Mouse (Mus musculus) large intestine, adult 2 months (tissue): Measurements from ENCODE around the gene Fndc11. TPM values are rescaled to one million over a fixed set of nuclear protein-coding genes. Genes with fewer than 3 reads are reported as not detected.
"Not testable (repeated sequence)": the region's sequence is repeated elsewhere in the genome, so short reads cannot be mapped to it uniquely, and the experiment has no call there.

Source experiments
- DNase-seq: peaks from one replicate; pipeline ENCODE4 v3.0.0-alpha.2; 2012; ENCODE audit warnings: low read depth, low spot score
- WGBS: fragments of 180-500 bp; shearing (Covaris S2); methylation state at CpG from one replicate; pipeline ENCODE4 v1.1.7; 2018; 5-methylcytosine and 5-hydroxymethylcytosine counted together
- polyA plus RNA-seq: library from polyadenylated mRNA; depleted of rRNA; stranded (reverse); fragments of >200 nt; gene quantifications from 2 replicates; pipeline ENCODE4 v1.2.3, GENCODE M21; 2012; rRNA removed

The Fndc11 gene
- polyA plus RNA-seq, result 0.32 and 0.77 TPM in 2 replicates

DNA sequence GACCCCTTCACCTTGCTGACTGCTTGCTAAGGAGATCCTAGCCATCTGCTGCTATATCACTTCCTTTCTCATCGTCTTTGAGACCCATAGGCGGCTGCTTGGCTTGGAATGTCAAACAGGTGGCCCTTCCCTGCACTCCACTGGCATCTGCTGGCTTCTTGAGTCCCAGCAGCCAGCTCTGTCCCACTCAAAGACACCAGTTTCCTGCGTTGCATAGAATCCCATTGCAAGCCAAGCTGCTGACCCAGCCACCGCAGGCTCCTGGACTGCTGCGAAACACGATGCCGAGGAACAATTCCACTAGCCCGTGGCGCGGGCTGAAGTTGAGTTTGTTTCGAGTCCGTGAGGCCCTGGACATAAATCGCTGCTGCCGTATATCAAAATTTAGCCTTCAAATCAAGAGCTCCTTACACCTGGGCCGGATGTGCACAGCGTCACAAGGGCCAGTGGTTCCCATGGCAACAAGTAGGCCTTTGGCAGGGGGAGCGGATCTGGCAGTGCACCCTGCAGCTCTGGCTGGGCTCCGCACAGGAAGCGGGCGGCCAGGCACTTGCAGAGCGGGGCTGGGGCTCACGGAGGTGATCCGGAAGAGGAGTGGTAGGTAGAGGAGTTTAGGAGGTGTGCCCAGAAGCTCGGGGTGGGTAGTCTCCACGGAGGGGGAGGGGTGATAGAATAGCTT, at the start of gene Fndc11:
Gene Fndc11 (plus strand): TSS at position 476 of the 679 bp plus-strand sequence.
- whole genome bisulfite sequencing, result 2% methylated on average over 25 of the region's 25 CpGs

DNA sequence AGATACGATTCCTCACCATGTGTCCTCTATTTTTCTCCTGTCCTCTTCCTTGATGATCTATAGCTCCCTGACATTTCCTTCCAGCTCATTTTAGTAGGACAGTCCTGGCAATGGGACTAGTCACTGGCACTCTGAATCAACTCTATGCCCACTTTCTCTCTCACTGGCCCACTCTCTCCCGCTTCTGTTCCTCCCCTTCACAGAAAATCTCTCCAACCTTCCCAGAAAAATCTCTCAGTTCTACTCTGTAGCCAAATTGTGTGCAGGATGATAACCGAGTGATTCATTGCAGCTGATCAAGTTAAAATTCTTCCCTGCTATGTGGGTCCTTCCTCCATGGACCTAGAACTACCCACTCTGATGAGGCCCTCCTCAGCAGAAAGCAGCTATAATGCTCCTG, 45.2 kb upstream of the Fndc11 start:
- WGBS, result 85% methylated on average over 3 of the region's 3 CpGs

More for the DNA sequence above, at the start of gene Fndc11:
- DNase-seq, result no peak

DNA sequence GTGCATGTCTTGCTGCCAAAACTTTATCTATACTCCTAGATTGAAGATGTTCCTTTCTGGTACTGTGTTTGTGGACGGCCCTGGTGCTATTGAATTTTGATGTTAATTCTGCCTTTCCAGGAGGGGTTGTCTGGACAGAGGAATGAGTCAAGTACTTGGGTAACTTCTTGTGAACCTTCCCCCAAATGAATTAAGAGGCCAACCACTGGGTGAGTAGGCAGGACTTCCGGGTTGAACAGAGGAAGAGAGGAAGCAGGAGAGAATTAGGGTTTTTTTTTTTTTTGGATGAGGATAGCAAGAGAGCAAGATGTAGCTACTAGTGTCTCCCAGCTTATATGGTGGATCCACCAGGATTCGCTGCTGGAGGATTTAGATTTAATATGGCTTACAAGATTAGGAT, 41.8 kb upstream of the Fndc11 start:
- 73% methylated on average over 3 of the region's 3 CpGs for WGBS
- no peak for DNase-seq

More for the DNA sequence above, 45.2 kb upstream of the Fndc11 start:
- DNase-seq, result no peak

DNA sequence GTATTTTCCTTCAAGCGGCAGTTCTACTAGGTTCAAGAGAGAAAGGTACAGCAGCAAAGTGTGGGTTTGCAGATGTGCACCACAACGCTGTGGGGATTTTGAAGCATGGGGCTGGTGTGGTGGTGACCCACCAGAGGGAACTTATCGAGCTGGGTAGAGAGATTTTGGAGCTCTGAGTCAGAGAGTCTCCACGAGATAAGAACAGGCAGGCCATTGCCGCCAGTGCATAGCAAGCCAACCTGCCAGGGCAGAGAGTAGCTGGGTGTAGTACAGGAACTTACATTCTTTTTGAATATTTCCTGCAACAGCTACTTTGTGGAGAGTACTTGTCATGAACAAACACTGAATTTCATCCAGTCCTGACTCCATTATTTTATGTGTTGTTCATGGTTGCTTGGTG, 41.3 kb upstream of the Fndc11 start:
- no peak for DNase-seq
- WGBS, result 68% methylated on average over 5 of the region's 5 CpGs

DNA sequence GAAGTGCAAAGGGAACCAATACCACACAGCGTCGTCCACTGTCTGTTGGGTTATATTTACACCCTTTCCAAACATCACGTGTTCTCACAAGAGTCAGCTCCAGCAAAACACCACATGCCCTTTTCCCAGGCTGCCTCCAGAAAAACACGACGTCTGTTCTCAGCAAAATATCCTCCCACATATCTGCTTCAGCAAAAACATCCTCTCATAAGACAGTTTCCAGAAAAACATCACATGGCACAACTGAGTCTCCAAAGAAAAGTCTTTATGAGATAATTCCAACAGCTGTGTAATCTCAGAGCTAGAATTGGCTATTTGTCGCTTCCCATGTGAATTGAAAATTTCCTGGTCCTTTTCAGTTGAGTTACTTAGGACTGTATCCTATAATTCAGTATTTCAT, 38.9 kb upstream of the Fndc11 start:
- DNase-seq, result no peak
- 65% methylated on average over 6 of the region's 6 CpGs for WGBS

DNA sequence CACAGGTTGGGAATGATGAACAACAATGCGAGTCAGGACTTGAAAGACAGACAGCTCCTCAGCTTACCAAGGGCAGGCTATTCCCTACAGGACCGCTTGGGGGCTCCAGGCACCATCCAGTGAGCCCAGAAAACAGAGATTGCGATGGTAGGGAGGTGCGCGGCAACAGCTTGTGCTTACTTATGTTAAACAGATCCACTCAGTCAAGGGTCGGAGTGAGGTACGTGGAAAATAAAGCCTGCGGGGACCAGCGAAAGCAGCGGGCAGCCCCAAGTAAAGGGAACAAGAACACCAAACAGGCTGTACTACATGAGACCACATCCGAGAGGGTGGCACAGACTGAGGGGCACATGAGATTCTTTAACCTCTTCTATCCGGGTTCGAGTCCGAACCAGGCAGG, 33.2 kb upstream of the Fndc11 start:
- DNase-seq, result no peak
- WGBS, result under 1% methylated on average over 14 of the region's 14 CpGs

DNA sequence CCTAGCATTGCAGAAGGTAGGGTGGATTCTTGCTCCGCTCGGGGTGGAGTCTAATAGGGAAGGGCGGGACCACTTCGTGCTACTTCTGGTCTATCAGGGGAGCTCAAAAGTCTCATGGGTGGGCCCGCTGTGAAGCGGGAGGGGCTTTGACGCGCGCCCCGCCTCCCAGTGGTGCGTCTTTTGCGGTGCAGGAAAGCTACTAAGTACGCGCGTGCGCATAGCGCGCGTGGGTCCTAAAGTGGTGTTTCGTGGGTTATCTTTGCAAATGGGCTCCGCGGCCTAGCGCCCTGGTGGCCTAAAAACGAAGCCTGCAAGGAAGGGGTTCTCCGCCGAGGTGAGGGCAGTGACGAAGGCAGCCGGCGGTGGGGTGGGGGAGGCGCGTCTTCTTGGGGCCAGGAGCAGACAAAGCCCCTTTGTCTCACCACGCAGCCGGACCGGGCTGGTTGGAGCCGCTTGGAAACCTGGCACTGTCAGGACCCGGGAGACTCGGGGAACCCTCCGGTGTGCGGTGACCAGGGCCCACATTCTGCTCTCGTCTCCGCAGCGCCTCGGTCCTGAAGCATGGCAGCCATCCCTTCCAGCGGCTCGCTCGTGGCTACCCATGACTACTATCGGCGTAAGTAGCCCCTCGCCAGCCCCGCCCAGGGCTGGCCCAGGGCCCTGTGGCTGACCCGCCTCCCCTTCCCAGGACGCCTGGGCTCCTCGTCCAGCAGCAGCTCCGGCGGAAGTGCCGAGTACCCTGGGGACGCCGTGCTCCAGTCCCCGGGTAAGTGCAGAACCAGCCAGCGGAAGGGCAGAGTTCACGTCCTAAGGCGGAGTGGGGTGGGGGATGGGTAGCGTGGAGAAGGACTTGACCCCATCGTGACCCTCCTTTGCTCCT, 32.5 kb upstream of the Fndc11 start, which contains the start of gene Ppdpf:
Gene Ppdpf (plus strand): TSS at position 127 of the 880 bp plus-strand sequence.
- 1% methylated on average over 62 of the region's 64 CpGs for WGBS

DNA sequence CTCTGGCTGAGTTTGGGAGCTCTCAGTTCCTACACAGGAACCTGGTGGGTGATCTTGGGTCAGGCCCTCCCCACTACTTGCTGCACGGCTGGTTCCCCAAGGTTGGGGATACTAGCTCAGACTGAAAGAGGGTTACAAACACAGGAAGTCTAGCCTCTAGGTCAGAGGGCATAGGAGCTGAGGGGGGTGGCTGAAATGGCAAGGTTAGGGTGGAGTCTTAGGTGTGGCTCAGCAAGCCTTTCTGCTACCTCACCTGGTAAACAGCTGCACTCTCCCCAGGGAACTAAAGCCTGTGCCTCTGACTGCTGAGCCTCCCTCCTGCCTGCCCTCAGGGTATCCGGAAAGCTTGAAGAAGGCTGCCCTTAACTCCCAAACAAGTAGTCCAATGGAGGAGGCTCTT, 31.1 kb upstream of the Fndc11 start:
- no peak for DNase-seq
- 31% methylated on average over 2 of the region's 2 CpGs for WGBS

More for the DNA sequence above, 32.5 kb upstream of the Fndc11 start, which contains the start of gene Ppdpf:
- peak; percentile 89 for DNase-seq

DNA sequence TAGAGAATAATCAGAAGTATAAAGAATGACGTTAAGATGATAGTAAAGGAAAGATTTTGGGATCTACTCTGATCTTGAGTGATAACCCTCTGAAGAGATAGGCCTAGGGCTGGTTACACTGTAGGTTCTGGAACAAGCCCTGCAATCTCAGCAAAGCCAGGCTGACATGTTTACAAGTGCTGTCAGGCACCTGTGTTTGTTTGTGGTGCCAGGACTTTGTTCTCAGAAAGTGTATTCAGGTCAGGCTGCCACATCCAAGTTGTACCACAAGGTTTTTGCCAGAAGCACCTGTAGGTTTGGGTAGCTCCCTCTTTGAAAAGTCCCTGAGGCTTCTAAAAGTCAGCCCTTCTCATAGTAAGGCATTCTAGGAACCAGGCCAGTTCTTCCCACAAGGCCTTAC, 30.5 kb upstream of the Fndc11 start:
- 68% methylated on average over 1 of the region's 1 CpGs for WGBS
- no peak for DNase-seq

DNA sequence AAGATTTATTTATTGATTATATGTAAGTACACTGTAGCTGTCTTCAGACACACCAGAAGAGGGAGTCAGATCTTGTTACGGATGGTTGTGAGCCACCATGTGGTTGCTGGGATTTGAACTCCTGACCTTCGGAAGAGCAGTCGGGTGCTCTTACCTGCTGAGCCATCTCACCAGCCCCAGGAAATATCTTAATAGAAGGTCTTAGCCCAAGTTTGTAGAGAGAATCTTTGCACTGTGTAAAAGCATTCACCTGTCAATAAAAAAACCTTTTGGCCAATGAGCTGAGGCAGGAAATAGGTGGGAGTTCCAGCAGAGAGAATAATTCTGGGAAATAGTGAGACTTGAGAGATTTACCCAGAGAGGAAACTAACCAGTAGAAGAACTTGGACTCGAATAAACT, 28.4 kb upstream of the Fndc11 start:
- not testable (repeated sequence) for DNase-seq
- WGBS, result 58% methylated on average over 4 of the region's 4 CpGs

DNA sequence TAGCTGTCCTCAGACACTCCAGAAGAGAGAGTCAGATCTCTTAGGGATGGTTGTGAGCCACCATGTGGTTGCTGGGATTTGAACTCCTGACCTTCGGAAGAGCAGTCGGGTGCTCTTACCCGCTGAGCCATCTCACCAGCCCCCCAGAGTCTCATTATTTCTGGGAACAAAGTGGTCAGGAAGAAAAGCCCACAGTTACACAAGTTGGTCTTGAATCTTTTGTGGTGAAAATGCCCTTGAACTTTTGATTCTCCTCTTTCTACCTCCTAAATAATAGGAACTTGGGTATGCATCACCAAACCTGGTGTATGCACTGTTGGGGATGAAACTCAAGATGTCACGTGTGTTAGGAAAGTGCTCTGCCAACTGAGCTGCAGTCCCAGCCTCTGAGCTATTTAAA, 27.9 kb upstream of the Fndc11 start:
- DNase-seq, result no peak
- WGBS, result 71% methylated on average over 4 of the region's 4 CpGs

DNA sequence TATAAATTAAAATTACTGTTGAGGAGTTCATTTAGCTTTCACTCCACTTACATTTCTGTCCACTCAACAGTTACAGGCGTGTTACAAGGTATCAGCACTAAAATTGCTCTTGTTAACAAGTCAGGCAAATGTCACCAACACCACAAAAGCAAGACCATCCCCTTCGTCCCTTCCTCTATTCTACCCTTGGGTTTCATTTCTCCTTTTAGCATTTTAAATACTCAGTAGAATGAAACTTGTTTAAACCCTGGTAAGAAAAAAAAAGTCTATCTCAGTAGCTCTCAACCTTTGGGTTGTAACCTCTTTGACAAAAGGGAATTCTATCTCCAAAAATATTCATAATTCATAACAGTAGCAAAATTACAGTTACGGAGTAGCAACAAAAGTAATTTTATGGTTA, 26.8 kb upstream of the Fndc11 start:
- 73% methylated on average over 3 of the region's 3 CpGs for WGBS
- DNase-seq, result no peak

DNA sequence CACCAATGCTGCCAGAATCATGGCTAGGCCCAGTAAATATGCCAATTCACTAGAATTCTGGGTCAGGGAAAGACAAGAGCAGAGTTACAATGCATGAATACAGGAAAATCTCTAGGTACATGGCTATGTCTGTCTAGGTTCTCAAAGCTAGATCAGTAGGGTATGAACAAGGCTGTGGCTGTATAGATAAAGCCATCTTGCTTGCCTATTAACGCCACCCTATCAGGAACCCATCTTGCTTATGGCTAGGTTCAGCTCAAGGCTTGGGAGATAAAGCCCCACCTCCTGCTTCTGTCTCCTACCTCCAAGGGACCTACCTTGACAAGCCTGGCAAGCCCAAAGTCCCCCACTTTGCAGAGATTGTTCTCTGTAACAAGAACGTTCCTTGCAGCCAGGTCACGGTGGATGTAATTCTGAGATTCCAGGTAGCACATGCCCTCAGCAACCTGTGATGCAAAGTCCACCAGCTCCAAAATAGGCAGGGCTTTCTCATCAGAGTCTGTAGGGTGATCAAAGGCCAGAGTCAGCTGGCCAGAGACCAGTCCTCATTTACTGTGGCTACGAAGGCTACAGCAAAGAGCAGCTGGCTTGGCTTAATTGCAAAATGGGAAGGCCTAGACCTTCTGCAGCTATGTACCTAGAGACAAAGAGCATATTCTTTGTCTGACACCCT, 23.0 kb upstream of the Fndc11 start:
- 52% methylated on average over 4 of the region's 4 CpGs for WGBS
- DNase-seq, result no peak

DNA sequence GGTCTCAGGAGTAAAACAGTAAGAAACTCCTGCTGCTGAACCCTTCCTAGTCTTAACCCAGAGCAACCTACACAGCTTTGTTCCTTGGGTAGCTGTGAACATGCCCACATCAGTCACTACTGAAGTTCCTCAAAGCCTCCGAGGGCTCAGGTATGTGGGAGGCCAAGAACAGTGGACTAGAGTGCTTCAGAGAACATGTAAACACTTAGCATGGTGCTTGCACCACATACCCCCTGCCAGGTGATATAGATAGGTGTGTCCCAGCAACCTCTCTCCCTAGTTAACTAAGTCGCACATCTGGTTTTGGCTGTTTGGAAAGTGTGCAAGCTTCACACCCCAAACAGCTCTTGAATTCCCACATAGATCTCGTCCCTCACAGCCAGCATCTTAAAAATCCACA, 18.2 kb upstream of the Fndc11 start:
- no peak for DNase-seq
- 34% methylated on average over 3 of the region's 3 CpGs for whole genome bisulfite sequencing

DNA sequence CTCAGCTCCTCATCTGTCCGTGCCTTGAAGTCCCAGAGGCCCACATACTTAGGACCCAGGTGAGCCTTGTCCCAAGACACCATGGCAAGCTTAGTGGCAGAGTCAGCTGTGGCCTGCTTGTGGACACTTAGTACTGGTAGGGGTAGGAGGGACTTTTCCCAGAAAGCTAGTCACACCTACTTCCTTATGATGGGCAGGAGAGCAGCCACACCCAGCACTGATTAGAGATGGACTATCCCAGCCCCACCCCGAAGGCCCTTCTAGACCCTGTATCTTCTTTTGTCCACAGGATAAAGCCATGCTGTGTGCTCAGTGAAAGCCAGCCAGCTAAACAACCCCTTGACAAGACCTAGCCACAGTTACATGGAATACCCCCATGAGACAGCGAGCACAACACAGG, 17.4 kb upstream of the Fndc11 start, which contains the start of gene Ptk6:
Gene Ptk6 (minus strand): TSS at position 368 of the 400 bp plus-strand sequence.
- WGBS, result 56% methylated on average over 3 of the region's 3 CpGs

DNA sequence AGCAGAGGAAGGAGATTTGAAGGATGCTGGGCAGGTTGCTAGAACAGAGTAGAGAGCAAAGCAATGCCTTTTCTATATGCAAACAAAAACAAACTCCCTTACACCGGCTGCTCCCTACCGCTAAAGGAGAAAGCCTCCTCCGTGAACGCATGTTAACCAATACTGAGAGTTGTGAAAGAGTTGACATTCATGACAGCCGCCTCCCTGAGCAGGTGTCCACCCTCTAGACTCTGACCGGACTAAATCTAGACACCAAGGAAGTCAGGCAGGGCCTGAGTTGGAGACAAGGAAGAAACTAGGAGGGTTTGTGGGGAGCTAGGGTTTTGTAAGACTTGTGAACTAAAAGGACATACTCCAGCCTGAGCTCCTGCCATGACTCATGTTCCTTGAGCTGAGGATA, 16.9 kb upstream of the Fndc11 start:
- WGBS, result 34% methylated on average over 6 of the region's 6 CpGs
- no peak for DNase-seq

More for the DNA sequence above, 17.4 kb upstream of the Fndc11 start, which contains the start of gene Ptk6:
- DNase-seq, result no peak

DNA sequence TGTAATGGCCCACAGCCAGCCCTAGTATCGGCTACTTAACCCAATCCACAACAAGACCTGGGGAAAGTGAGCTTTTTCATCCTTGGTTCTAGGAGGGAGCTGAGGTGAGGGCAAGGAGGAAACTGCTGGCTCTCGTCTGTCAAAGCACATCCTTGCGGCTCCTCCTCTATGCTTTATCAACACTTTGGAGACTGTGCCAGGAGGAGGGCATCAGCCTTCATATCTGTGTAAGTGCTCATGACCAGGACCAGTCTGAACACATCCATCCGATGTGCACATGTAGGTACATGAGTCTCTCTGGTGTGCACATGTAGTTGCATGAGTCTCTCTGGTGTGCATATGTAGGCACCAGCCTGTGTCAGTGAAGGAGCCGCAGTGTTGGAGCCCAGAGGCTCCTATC, 14.1 kb upstream of the Fndc11 start:
- no peak for DNase-seq
- WGBS, result 84% methylated on average over 5 of the region's 5 CpGs

DNA sequence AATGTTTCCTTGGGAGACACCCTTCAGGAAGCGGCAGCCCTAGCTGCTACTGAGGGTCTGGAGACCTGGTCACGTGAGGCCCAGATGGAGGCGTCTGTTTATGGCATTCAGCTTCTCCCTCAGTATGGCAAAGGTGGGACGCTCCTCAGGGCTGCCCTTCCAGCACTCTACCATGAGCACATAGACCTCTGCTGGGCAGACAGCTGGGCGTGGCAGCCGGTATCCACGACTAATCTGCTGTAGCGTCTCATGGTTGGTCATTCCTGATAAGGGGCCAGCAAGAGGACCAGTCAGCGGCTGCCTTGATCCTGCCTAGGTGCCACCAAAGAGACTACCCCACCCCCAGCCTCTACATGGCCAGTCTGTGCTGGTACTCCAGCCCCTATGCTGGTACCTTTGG, 13.7 kb upstream of the Fndc11 start:
- WGBS, result 37% methylated on average over 9 of the region's 9 CpGs
- no peak for DNase-seq

DNA sequence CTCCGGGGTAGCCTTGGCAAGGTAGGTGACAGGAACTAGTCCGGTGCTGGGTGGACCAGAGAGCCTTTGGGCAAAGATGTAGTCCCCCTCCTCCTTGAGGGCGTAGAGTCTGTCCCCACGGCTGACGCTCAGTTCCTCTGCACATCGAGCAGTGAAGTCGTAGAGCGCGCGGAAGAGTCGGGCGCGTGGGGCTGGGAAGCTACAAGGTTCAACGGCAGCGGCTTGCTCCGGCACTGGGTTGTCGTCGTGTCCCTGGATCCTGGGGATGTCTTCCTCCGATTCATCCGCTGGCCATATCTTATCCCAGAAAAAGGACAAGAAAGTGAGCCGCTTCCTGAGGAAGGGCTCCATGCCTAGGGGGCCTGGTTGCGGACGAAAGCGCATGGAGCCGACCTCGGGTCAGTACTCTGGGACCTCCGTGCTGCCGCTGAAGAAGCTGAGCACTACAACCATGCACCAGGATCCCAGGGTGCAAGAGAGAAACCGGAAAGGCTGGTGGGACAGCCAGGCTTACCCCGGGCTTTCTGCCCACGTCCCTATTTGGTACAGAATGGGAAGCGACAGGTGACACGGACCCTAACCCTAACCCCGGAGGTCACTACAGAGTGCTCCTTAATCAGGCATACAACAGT, 7.3 kb upstream of the Fndc11 start:
- no peak for DNase-seq
- WGBS, result 3% methylated on average over 34 of the region's 34 CpGs

DNA sequence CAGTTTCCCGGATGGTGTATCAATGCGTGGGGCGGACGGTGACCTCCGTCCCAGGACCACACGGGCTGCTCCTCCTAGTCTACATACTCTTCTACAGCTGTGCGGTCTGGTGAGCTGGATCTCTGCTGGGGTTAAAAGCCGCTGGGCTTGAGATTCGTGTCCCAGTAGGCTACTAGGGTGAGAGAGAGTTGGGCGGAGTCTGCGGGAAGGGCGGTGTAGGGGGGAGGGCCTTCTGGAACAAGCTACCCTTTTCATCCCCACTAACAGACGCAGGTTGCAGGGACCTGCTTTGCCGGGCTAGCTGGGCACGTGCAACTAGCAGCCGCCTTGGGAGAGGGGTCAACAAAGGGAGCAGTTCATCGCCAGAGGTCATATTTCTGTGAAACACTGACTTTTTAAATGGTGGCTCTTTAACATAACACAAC, 6.8 kb upstream of the Fndc11 start, which contains the start of gene Srms:
Gene Srms (minus strand): TSS at position 165 of the 425 bp plus-strand sequence.
- no peak for DNase-seq

More for the DNA sequence above, 6.8 kb upstream of the Fndc11 start, which contains the start of gene Srms:
- under 1% methylated on average over 17 of the region's 17 CpGs for WGBS
